Mouse (Mus musculus) CD8-positive naive resting alpha-beta T cell, adult 2 months (primary cell): Measurements from ENCODE around the gene Hnf4a.
"Not testable (repeated sequence)": the region's sequence is repeated elsewhere in the genome, so short reads cannot be mapped to it uniquely, and the experiment has no call there.

Source experiments
- DNase-seq, 2 experiments: peaks; one replicate each; pipeline ENCODE4 v3.0.0; 2022; ENCODE audit warnings: low read depth in 2 of 2, low spot score in 2 of 2

Hnf4a gene

DNA sequence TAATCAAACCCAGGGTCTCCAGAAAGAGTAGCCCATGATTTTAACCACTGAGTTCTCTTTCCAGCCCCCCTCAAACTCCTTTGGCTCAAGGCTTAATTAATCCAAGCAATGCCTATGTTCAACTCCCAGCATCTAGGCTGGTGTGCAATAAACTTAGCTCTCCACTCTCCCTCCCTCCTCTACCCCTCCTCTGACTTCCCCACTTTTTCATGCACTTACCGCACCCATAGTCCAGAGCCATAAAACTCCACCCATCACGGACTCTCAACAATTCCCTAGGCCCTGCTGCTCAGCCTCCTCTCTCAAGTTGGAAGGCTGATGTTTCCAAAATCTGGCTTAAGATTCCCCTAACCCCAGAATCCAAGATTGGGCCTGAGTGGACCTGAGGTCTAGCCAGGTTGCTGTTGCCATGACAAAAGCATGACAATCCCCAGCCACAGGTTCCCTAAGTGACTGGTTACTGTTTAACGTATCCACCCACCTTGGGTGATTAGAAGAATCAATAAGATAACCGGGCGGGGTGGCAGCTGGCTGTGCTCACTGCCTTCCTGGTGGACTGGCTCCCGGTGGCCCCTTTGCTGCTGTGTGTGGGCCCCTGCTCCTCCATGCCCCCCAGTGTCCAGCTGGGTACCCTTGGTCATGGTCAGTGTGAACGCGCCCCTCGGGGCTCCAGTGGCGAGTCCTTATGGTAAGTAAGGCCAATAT is at the start of gene Hnf4a:
Gene Hnf4a (plus strand): TSS at position 509 of the 705 bp plus-strand sequence.
- DNase-seq = no peak

DNA sequence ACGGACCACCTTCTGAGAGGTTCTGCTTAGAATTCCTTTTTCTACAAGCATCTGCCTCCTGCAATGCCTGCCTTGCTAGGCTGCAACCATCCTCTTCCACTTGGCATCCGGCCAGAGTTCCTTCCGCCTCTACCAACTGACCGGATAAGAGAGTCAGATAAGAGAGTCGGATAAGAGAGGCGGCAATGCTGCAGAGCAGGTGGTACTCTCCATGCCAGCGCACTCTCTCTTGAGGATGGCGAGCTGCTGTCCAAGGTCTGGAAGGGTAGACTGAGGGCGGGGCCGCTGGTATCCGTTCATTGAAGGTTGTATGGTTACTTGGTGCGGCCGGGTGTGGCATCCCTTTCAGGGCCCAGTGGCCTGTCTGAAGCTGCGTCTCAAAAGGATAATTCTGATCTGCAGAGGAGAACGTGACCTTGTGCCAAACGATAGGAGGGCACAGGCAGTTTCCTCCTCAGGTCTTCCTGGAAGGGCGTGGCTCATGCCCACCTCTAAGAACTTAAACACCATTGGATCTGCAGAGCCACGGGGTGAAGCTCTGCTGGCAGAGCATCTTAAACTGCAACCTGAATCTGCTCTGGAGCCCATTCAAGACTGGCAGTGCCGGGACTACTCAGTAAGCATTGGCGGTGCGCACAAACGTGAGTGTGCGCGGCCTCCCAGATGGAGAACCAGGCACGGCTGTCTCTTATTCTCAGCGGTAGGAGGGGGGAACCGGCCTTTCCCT is 47.9 kb upstream of the Hnf4a start:
- DNase-seq = no peak

DNA sequence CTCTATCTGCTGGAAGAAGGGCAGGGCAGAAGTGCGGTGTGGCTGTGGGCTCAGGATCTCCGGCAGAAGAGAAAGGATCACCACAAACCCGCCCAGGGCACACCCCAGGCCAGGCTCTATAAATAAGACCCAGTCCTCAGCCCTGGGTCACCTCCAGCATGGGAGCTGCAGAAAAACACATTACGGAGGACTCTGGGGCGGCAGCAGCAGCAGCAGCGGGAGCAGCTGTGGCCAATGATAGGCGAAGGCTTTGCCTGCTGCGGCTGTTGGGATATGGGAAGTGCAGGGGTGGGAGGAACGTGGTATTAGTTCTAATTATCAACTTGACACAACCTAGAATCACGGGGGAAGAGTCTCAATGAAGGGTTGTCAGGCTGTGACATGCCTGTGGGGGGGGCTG is 47.2 kb upstream of the Hnf4a start:
- DNase-seq = no peak

DNA sequence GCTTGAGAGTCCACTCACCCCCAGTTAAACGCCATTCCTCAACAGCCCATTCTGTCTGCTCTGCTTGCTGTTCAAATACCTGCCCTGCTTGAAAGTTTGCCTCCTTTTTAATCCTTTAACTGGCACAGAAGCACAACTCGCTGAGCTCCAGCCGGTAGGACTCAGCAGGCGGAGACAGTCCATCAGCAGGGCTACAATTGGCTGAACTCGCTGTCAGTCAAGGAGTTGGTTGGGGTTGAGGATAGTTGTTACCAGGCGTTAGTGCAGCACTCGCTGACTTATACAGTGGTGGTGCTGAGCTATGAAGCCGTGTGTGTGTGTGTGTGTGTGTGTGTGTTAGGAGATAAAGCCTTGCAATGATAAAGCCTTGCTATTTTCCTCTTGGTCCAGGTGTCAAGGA is 46.0 kb upstream of the Hnf4a start:
- no peak for DNase-seq

DNA sequence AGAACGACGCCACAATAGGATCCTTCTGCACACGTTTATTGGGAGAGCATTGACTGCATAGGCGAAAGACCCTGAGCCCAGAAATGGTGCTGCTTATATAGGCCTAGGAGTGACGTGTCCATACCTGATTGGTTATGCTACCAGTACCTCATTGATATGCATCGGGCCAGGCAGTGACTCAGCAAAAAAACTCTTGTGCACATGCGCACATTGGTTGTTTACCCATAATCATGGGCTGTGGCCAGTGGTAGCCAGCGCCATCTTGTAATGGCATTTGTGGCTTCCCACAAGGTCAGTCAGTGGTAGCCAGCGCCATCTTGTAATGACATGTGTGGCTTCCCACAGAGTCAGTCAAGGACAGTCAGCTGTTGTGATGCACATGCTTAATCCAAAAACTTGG is 45.3 kb upstream of the Hnf4a start:
- DNase-seq = not testable (repeated sequence)

DNA sequence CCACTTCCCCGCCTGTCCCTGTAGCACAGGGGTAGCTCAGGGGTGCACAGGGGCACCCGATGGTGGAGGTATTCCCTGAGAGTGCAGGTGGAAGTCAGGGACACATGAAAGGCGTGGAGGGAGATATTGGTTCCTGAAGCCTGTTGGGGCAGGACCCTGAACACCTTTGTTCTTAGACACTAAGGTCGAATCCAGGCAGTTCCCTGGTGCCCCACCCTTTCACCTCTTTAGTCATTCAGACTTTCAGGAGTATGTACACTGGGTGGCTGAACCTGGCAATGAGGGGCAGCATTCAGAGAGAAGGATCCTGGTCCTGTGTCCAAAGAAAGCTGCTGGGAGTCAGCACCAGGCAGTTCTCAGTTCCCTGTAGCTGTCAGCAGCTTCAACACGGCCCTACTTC is 44.2 kb upstream of the Hnf4a start:
- DNase-seq = no peak

DNA sequence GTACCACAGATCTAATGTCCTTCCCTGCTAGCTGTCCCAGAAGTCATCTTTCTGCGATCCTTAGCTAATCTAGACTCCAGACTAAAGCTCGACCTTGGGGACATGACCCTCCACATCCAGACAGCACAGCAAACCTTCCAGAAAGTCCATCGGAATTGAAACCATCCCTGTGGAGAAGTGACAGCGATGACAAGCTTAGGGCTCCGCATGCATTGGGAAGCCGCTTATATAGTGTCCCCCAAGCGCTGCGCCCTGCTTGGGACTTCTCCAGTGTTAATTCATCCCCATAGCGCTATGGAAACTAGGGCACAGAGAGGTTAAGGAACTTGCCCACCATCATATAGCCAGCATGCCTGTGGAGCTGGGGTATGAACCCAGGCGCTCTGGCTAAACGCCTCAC is 43.8 kb upstream of the Hnf4a start:
- DNase-seq = no peak

DNA sequence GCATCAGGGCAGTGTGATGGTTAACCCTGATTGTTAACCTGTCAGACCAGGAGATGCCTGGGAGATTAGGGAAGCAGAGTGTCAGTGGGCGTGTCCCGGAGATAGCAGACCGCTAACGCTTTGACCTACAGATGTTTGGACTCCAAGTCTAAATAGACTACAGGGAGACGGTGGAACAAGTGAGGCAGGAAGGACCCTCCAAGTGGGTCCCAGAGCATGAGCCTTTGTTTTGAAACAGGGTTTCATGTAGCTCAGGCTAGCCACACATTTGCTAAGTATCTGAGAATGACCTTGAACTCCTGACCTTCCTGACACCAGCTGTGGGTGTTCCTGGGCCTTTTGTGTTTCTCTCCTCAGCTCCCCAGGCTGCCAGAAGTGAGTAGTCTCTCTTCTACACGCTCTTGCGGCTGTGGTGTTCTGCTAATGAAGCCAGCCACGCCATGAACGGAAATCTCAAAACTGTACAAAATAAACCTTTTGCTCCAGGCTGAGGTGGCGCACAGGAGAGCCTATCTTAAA is 43.3 kb upstream of the Hnf4a start:
- no peak for DNase-seq

DNA sequence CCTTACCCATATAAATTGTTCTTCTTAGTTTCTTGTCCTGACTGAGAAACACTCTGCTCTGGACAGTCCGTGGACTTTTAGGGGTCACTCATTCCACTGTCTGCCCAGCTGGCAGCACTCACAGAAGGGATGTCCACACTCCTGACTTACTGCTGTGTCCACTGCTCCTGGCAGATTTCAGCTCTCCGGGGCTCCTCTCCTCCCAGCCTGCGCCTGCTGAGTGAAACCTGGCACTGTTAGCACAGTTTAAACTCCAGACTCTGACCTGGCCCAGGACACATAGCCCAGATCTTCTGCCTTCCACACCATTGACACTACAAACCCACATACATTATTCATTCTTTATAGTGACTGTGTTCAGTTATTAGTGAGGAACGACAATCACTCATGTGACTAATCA is 42.6 kb upstream of the Hnf4a start:
- DNase-seq = no peak

DNA sequence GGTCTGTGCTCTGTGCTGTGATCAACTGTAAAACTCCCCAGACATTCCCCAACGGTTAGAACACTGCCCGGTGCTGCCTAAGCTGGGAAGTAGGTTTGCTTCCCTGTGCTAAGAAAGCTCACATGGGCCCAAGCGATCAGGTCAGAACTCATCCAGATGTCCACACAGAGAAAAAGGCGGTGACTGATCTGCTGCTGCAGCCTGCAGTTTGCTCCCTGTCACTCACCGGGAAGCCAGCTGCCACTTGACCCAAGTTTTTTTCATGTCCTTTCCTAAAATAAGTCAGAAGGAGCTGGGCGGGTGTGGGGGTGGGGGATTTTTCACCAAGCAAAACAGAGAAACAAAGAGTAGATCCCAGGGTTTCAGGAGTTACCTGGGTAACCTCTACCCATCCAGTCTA is 42.0 kb upstream of the Hnf4a start:
- DNase-seq = no peak

DNA sequence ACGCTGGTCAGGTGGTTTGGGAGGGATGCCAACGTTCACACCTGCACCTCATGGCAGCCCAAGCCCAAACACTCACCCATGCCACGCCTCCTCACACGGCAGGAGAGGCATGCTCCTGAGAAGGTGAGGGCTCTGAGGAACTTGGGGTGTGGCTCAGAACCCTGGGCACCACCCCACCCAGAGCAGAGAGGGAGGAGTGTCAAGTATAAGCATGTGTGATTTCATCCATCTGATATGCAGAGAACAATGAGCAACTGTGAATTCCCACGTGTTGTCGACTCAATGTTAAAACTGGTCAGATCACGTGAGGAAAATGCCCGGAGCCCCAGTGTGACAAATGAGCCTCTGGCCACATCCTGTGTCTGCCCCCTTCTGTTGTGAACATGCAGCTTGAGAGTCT is 39.8 kb upstream of the Hnf4a start:
- no peak for DNase-seq

DNA sequence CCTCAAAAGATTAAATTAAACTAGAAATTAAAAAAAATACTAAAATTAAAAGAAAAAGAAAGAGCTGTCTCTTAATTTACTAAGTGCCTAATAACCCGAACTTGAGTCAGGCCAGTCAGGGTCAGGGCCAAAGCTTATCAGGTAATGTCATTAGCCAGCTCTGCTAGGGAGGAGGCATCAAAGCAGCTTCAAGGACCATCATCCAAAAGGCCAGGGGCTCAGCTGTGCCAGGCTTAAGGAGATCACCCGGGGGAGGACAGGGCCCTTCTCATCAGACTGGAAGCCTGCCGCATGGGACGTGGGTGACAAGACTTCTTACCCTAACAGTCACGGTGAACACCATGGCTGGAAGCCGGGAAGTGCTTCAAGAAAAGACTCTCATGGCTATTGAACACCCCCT is 39.0 kb upstream of the Hnf4a start:
- DNase-seq = no peak

DNA sequence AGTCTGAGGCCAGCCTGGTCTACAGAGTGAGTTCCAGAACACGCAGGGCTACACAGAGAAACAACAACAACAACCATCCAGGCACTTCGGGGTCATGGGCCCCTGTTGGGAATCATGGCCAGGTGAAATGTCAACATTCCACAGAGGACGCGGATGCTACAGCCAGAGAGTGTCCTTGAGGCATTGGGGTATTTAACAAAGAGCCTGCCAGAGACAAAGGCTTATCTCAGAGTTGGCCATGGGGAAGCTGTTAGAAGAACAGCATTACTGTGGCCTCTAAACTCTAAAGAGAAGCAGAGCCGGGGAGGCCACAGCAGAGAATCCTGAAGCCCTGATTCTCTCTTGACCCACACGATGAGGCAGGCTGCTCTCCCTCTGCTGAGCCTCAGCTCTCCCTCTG is 37.7 kb upstream of the Hnf4a start:
- no peak for DNase-seq

DNA sequence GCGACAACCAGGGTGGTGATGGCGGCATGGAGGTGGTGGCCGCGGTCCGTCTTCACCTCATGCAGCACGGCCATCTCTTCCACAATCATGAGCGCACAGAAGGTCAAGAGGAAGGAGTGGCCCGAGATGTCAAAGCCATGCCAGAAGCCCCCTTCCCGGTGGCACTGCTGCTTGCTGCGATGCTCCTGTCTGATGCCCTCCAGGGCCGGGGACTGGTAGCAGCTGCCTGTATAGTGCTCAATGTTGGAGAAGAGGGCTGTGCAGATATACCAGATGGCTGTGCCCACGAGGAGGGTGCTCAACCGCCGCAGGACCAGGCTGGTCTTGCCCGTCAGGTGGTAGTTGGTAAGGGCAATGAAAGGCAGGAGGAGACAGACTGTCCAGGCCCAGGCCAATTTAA is 36.9 kb upstream of the Hnf4a start:
- DNase-seq = no peak

DNA sequence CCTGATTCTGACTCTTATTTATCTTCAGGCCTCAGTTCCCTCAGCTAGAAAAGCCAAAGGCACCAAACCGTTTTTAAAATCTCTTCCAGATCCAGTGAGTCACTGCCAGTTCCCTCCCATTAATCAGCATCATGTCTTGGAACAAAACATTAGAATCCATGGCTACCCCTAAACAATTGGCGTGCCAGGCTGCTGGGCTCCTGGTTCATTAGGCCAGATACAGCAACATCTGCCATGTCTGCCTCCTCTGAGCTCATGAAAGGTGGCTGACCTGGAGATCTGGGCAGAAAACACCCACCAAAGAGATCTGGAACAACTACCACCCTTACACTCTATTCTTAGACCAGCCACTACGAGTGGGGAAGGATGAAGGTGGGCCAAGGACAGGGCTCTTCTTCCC is 35.5 kb upstream of the Hnf4a start:
- DNase-seq = no peak

DNA sequence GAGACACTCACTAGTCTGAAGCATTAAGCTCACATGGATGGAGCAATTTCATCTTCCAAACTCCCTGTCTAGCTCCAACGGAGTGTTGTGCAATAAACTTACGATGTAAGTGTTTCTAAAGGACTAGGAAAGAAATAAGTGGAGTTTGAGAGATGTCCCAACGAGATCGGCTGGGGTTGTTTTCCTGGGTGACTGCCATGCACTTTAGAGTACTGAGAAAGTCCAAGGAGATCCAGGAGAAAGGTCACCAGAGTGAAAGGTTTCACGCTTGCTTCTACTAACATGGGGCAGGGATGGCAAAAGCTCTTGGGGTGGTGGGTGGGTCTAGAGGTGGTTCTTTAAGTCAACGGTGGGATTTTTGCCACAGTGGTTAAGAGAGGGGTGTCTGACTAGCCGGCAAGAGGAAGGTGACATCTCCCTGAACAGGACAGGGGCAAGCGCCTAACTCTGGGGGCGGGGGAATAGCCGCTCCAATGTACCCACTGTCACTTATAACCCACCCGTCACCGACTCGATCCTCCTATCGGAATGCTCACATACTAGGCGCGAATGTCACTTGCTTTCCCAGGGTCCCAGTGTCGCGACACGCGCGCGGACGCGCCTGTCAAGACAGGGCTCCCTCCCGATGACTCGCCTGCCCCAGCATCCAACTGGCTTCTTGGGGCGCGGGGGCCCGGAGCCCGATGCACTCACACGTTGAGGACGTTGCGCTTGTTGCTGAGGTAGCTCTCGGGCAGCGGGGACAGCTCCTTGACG is 34.7 kb upstream of the Hnf4a start:
- DNase-seq = no peak

DNA sequence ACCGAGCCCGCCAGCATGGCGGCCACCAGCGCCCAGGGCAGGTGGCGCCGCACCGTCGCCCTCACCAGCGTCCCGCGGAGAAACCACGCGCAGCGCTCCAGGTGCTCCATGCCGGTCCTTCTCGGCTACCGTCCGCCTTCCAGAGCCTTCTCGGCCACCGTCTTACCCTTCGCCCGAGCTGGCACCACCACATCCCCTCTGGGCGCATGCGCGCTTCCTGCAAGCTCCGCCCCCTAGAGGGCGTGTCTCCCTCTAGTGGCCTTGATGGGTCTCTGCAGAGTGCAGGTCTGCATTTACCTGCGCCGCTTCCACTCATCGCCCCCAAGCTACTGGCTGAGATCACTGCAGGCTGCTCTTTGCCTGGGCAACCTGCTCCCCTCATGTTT is 34.1 kb upstream of the Hnf4a start, which contains the start of gene Fitm2:
Gene Fitm2 (minus strand): TSS at position 164 of the 386 bp plus-strand sequence.
- DNase-seq = peak; percentile 96

DNA sequence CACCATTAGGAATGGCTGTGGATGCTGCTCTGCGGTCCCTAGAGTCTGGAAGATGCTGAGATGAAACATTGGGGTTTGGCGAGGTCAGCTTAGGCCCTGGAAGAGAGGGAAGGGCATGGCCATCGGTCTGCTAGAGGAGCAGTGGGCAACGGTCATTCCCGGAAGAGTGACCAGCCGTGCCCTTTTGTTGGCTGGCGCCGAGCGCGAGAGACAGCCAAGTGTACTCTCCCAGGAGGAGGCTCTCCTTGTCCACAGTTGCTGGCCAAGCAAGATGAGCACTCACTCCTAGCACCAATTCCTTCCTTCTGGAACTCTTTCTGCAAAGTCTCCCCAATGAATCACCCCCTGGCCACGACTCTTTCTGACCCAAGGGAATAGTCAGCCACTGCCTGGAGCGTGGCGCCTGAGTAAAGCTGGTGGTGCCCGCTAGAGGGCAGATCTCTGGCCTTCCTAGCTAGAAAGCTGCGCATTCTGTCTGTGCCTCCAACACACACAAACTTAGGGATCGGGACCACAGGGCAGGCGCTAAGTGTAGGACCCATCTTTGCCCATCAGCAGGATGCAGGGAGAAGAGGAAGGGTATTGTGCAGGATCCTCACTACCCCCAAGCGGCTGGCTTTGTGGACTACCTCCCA is 26.3 kb upstream of the Hnf4a start:
- DNase-seq = no peak

DNA sequence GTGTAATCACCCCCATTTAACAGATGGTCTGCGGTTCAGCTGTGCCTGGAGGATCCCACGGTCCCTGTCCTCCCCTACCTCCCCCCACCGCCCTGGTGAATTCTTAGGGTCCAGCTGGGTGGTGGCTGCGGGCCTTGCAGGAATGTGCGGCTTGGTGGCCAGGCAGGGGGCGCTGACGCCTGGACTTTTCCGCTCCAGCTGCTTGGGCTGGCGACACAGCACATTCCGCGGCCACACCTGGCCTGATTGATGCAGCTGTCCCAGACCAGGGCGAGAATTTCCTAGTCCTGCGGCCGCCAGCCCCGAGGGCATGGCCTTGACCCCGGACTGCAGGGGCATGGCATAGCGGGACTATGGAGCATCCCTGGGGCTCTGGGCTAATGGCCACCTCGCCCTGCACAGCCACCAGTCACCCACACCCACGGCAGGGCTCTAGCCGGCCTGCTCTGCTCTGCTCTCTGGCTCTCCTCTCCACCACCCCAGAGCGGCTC is 25.0 kb upstream of the Hnf4a start:
- no peak for DNase-seq

DNA sequence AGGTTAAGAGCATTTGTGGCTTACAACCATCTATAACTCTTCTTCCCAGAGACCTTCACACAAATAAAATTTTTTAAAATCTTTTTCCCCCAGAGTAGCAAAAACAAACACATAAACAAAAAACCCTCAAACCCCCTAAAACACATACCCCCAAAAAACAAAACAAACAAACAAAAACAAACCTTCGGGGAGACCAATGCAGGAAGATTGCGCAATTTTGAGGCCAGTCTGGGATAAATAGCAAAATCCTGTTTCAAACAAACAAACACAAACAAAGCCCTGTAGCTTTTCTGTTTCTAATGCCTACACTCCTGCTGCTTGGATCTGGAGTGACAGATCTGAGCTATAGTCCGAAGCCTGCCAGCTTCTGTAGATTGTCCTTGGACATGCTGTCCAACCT is 19.2 kb upstream of the Hnf4a start:
- DNase-seq = no peak

DNA sequence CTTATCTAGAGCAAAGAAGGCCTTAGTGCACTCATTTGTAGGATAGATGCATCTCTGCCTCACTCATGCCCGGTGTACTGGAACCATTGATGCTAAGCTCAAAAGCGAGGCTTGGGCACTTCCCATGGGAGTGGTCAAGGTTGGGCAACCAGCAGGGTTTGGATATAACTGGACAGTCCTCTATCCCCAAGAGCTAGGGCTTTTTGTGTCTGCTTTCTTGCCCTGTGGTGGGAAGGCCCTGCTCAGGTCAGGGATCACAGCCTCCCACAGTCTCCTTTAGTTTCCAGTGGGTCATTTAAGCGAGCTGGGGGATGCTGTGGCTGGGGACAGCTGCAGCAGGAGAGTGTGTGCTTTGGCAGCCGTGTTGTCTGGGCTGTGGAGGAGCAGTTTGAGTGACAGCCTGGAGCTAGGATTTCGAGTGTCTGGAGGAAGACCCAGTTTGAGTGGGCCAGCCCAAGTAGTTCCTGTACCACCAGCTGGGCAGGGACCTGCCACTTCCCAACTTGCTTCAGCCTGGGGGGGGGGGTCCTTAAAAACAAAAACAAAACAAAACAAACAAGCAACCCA is 16.8 kb upstream of the Hnf4a start:
- DNase-seq = no peak
